Mouse (Mus musculus): ENCODE data around the gene Nkx2-1.
"Not testable (repeated sequence)": the region's sequence is repeated elsewhere in the genome, so short reads cannot be mapped to it uniquely, and the experiment has no call there.

The Nkx2-1 gene

GRCm38 (mm10) chr12:56536884-56537265 is at the start of gene Nkx2-1:
Gene Nkx2-1 (minus strand): TSS chr12:56536908.
- peak in 1 of 2 experiments; percentile 15 for DNase-seq

- DNase-seq = peak; percentile 86 to 87
Observed at GRCm38 (mm10) chr12:56541068-56541467, 4.4 kb upstream of the Nkx2-1 start.

- no peak for DNase-seq
Observed at GRCm38 (mm10) chr12:56540591-56540990, 3.9 kb upstream of the Nkx2-1 start.

GRCm38 (mm10) chr12:56538601-56539000 is 1.9 kb upstream of the Nkx2-1 start:
- no peak for DNase-seq

- no peak for DNase-seq
Observed at GRCm38 (mm10) chr12:56537931-56538330, 1.2 kb upstream of the Nkx2-1 start.

GRCm38 (mm10) chr12:56537342-56537741 is 634 bp upstream of the Nkx2-1 start:
- DNase-seq = no peak

GRCm38 (mm10) chr12:56536174-56536883 is 379 bp downstream of the Nkx2-1 start:
- DNase-seq = no peak

- no peak for DNase-seq
Observed at GRCm38 (mm10) chr12:56535411-56536173, 1.1 kb downstream of the Nkx2-1 start.

- peak in 1 of 2 experiments; percentile 18 for DNase-seq
Observed at GRCm38 (mm10) chr12:56534651-56535326, 1.9 kb downstream of the Nkx2-1 start.

- no peak for DNase-seq
Observed at GRCm38 (mm10) chr12:56534311-56534650, 2.4 kb downstream of the Nkx2-1 start.

GRCm38 (mm10) chr12:56533501-56534310 is 3.0 kb downstream of the Nkx2-1 start:
- DNase-seq = no peak

- no peak for DNase-seq
Observed at GRCm38 (mm10) chr12:56532986-56533495, 3.7 kb downstream of the Nkx2-1 start.

- DNase-seq = no peak
Observed at GRCm38 (mm10) chr12:56532142-56532541, 4.6 kb downstream of the Nkx2-1 start.

GRCm38 (mm10) chr12:56531051-56531620 is 5.6 kb downstream of the Nkx2-1 start:
- no peak for DNase-seq

- no peak for DNase-seq
Observed at GRCm38 (mm10) chr12:56529931-56530330, 6.8 kb downstream of the Nkx2-1 start.

GRCm38 (mm10) chr12:56528881-56529681 is 7.6 kb downstream of the Nkx2-1 start:
- DNase-seq = no peak

- DNase-seq = no peak
Observed at GRCm38 (mm10) chr12:56528034-56528570, 8.6 kb downstream of the Nkx2-1 start.

- DNase-seq = no peak
Observed at GRCm38 (mm10) chr12:56527071-56527470, 9.6 kb downstream of the Nkx2-1 start.

- not testable (repeated sequence) for DNase-seq
Observed at GRCm38 (mm10) chr12:56525219-56525797, 11.4 kb downstream of the Nkx2-1 start.

GRCm38 (mm10) chr12:56524201-56524600 is 12.5 kb downstream of the Nkx2-1 start:
- no peak for DNase-seq

- DNase-seq = no peak
Observed at GRCm38 (mm10) chr12:56522191-56522590, 14.5 kb downstream of the Nkx2-1 start.

All from cerebellum, postnatal 14 days (tissue).